Mouse (Mus musculus) right cerebral cortex, adult 2 months (tissue): ENCODE data around the gene Gm47959.

Source experiments
- DNase-seq, 2 experiments: peaks; one replicate each; pipeline ENCODE4 v3.0.0; 2021 to 2022; ENCODE audit warnings: low spot score in 2 of 2

Gm47959 gene

GRCm38 (mm10) chr1:83032508-83032907, 32.2 kb downstream of the Gm47959 start:
- DNase-seq, result no peak

- DNase-seq, result no peak
Observed at GRCm38 (mm10) chr1:83034509-83034908, 34.2 kb downstream of the Gm47959 start.

GRCm38 (mm10) chr1:83036892-83037667, 36.7 kb downstream of the Gm47959 start:
- no peak for DNase-seq

- peak; percentile 32 to 48 for DNase-seq
Observed at GRCm38 (mm10) chr1:83038109-83038672, 37.8 kb downstream of the Gm47959 start, which contains the start of gene Slc19a3. Slc19a3 (minus strand) TSS chr1:83038448.

- no peak for DNase-seq
Observed at GRCm38 (mm10) chr1:83039080-83039479, 38.7 kb downstream of the Gm47959 start.

GRCm38 (mm10) chr1:83042380-83042779, 42.0 kb downstream of the Gm47959 start, which contains the start of gene Krtap28-10:
Krtap28-10 (minus strand) TSS chr1:83042480.
- DNase-seq, result no peak

- no peak for DNase-seq
Observed at GRCm38 (mm10) chr1:83044882-83045427, 44.6 kb downstream of the Gm47959 start, which contains the start of gene Gm47969. Gm47969 (plus strand) TSS chr1:83044932.
